Mouse (Mus musculus): ENCODE data around the gene Ogfr.

The Ogfr gene

DNA sequence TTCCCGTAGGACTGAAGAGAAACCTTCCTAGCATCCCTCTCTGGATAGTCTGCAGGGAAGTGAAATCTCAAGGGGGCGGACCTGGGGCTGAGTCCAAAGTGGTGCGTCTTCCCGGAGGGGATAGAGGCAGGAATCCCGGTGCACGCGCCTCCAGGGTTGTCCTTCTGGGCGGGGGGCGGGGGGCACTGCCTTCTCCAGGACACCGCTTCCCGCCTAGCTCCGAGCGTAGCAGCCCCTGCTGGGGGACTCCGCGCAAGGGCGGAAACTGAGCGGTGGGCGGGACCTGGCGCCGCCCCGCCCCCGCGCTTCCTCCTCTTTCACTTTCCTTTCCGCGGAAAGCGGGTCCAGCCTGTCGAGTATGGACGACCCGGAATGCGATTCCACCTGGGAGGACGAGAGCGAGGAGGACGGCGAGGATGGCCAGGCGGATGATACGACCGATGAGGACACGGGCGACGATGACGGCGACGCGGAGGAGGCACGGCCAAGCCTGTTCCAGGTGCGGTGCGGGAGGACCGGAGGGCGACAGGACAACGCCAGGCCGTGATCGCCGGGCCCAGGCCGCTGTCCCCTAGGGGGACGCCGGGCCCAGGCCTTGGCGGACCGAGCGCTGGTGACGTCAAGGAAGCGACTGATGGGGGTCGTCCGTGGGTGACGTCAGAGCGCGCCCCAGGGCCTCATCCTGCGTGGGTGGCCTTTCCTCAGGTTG lies at the start of gene Ogfr:
Gene Ogfr (plus strand): TSS at position 123 of the 709 bp plus-strand sequence.
- DNase-seq (ENCODE audit: low read depth), result no peak

DNA sequence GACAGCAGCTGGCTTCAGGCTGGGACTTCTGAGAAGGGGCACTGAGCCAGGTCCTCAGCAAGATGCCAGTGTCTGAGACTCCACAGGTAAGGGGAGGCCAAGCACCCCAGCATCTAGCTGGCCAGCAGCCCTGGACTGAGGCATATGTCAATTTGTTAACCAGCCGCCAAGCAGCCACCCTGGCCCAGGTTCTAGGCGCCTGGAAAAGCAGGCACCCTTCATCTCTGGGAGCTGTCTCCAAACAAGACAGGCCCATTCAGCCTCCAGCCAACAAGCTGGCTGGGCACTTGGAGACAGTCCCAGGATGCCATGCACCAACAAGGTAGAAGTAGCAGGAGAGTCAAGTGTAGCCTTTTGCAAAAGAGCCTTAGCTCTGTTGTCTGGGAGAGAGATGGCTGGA lies 45.4 kb upstream of the Ogfr start:
- DNase-seq (ENCODE audit: low read depth), result no peak

DNA sequence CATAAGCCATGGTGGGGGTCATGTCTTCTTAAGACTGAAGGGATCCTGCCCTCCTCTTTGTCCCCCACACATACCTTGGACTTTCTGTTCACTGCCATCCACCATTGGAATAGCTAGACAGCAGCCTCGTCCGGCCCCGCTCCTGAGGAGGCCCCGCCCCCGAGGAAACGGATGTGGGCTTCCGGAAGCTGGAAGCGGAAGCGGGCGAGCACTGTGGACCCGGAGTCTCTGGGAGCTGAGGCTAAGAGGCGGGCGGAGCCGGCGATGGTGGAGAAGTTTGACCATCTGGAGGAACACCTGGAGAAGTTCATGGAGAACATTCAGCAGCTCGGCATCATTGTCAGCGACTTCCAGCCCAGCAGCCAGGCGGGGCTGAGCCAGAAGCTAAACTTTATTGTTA lies 44.0 kb upstream of the Ogfr start:
- DNase-seq (ENCODE audit: low read depth), result no peak

DNA sequence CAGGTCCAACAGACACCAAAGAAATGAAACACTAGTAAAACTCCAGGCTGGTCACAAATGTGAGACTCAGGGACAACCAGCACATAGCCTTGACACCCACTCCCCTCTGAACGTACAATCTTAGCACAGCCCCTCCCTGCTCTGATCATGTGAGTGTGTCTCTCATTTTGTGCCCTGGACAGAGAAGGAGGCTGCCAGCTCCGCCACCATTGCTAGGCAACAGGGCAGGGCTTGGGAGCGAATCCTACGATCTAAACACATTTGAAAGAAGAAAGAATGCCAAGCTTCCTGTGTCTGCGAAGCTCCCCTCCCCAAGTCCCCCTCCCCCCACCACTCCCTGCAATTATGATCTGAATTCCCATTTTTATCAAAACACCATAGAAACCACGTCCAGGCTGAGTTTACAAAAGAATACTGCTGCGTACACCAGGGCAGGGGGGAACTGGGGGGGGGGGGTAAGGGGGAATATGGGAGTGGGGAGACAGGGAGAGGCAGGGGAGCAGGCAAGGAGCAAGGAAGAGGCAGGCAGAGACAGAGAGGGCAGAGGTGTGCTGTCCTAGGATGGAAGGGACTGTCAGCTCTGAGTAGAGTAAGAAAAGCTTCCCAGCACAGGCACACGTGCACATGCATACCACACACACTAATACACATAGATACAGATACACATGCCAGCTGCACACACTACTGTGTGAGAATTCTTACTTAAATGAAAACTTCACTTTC lies 41.5 kb upstream of the Ogfr start:
- DNase-seq (ENCODE audit: low read depth), result no peak

DNA sequence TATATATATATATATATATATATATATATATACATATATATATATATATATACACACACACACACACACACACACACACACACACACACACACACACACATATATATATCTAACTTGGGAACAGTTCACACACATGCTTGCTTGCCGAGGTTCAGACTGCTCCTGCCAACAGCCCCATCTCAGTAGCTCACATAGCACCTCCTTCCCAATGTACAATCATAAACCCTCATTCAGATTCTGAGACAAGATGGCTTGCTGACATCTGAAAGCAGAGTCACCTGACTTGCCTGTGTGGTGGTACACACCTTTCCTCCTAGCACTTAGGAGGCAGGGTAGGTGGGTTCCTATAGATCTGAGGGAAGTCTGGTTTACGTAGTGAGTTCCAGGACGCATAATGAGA lies 36.7 kb upstream of the Ogfr start:
- no peak for DNase-seq (ENCODE audit: low read depth)

DNA sequence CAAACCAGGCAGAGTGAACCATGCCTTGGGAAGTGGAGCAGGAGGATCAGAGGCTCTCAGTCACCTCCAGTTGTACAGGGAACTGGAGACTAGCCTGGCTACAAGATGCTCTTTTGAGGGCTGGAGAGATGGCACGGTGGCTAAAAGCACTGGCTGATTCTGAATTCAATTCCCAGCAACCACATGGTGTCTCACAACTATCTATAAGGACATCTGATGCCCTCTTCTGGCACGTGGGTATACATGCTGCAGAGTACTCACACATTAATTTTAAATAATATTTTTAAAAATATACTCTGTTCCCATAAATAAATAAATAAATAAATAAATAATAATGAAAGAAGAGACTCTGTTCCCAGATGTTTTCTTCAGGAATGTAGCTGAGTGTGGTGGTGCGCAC lies 33.8 kb upstream of the Ogfr start:
- DNase-seq (ENCODE audit: low read depth), result no peak

DNA sequence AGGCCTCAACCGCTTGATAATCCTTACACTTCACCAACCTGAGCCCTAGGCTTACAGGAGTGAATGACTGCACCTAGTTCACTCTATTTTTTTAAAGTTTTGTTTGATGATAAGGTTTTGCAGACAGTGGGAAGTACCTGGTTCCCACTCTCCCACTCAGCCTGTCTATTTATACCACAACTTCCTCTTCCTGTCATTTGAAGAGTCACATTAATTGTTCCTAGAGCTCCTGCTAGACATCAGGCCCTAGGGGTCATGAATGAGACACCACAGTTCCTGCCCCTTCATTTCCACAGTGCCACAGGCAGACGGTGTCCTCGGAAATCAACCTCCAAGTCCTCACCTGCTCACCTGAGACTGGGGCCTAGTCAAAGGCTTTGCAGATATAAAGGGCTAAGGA lies 32.6 kb upstream of the Ogfr start:
- no peak for DNase-seq (ENCODE audit: low read depth)

DNA sequence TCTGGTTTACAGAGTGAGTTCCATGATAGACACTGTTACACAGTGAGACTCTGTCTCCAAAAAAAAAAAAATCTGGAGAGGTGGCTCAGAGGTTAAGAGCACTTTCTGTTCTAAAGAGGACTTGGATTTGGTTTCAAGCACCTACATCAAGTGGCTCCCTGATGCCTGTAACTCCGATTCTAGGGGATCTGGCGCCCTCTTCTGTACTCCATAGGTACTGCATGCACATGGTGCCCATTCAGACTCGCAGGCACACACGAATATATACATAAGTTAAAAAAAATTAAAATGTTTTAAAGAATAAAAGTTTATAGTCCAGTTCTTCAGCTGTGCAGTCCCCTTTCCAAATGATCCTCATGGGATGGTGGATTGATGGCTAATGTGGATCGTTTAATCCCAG lies 28.8 kb upstream of the Ogfr start:
- DNase-seq (ENCODE audit: low read depth), result no peak

DNA sequence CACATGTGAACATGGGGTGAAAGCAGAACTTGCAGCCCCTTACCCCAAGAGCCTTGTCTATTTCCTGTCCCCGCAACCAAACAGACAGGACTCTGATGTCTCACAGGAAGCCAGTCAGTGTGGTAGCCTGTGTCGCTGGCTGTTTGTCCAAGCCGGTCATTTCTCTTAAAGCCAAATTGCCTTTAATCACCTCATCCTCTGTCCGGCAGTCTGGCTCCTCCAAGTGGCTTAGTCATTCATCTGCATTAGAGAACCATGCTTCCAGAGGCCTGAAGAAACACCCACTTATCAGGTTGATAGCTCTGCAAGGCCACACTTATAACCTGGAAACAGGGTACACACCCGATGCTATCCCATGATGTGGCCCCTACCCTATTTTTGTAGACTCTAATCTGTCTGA lies 26.9 kb upstream of the Ogfr start:
- DNase-seq (ENCODE audit: low read depth), result no peak

DNA sequence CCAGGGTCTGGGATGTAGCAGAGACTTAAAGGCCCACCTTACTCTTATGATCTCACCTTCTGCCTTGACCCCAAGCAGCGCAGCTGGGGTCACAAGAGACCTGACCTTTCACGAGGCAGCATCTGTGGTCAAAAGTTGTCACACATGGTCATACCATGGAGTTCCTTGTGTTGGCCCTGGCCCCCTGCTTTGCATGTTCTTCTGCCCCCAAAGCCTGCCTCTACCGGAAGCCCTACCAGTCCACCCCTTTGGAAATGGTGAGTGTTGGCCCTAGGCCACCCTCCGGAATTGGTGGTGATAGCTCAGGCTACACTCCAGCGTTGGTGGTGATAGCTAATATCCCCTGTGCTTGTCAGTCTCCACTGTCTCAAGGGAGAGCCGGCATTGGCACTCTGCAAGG lies 25.7 kb upstream of the Ogfr start:
- no peak for DNase-seq (ENCODE audit: low read depth)

DNA sequence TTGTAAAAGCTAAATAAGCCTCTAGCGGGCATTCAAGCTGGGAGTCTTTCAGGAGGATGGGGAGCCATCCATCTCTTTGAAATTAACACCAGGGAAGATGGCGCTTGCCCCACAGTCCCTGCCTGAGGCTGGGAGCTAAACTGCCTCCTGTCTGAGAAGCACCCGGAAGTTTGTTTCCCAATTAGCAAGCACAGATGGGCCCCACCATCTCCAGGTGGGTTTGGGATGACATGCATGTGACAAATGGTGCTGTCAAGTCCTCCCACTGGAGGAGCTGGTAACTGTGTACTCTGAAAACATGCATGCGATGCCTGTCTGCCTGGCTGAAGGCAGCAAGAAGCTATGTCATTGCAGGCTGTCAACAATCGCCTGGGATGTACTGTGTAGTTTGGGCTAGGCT lies 25.2 kb upstream of the Ogfr start:
- no peak for DNase-seq (ENCODE audit: low read depth)

DNA sequence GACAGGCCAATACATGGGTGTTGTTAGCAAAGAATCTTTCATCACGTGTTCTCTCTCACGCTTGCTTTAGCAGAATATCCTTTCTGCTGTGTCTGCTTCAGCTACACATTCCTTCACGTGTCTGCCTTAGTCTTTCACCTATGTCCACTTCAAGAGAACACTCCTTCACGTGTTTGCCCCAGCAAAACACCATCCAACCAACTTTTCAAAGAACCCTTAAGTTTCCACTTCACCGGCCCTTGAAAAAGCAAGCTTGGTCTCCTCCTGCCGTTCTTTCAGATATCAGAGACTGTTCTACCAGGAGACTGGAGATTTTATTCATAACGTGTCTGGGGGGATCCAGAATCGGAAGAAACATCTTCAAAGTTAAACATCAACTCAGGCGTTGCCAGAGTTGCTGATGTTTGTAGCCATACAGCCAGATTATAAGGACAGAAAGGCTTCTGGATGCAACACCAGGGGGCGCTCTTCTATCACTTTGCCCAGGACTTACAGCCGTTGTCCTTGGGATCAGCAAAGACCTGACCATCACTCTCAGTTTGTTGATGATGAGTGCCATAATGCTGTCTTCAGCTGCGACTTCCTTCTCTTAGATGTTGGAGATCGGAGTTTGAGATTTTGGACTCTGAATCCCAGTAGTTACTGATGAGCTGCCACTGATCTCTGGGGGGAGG lies 22.7 kb upstream of the Ogfr start:
- no peak for DNase-seq (ENCODE audit: low read depth)

DNA sequence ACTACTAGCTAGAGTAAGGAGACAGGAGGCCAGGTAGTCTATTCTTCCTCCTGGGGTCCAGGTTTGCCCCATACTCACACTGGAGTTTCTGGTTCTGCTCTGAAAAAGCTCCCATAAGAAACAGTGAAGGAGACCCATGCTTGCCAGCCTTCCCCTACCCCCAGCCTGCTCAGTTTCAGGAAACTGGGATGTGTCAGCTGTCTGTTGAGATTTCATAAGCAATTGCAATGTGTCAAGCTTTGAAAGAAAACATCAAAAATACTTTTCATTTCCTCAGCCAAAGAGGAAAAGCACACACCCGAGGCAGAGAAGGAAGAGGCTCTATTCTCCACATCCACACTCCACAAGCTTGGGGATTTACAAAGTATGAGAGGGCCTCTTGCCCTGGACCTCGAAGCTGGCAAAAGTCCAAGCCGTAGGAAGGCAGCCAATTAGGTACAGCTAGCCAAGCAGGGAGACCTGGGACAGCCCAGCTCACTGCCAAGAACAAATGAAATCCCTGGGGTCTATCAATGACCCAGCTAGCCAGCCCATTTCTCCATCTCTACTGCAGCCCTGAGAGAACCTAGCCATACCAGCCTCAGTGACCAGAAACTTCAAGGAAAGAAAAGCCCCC lies 19.9 kb upstream of the Ogfr start:
- DNase-seq (ENCODE audit: low read depth), result no peak

DNA sequence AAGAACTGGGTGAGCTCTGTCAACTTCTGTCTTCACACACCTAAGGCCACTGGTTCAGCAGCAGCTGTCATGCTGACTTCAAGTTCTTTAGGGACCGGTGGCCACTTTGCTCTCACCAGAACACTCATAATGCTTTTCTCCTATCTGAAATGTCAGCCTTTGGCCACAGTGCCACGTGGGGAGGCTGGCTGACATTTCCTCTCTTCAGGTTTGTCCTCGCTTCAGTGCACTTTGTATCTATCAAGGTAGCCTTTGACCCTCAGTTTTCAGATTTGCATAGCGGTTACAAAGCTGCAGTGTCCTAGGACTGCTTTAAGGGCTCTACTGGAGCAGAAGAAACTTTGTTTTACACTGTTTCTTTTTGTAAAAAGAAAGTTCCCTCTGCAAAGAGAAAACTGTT lies 12.6 kb upstream of the Ogfr start:
- DNase-seq (ENCODE audit: low read depth), result no peak

DNA sequence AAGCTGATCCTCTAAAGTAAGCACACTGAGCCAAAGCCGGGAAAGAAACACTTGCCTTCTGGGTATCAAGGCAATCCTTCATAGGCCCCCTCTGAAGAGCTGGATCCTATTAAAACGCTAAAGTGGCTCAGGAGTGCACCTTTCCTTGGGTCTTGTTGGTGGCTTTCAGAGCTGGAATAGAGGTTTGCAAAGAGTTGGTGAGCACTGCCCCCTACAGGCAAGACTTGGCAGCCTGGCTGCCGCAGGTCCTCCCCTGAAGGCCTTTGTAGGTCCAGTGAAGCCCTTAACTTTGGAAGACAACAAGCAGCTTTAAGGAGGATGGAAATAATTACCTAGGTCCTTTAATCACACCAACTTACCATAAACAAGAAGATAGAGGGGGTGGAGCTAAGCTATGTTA lies 10.4 kb upstream of the Ogfr start:
- DNase-seq (ENCODE audit: low read depth), result no peak

DNA sequence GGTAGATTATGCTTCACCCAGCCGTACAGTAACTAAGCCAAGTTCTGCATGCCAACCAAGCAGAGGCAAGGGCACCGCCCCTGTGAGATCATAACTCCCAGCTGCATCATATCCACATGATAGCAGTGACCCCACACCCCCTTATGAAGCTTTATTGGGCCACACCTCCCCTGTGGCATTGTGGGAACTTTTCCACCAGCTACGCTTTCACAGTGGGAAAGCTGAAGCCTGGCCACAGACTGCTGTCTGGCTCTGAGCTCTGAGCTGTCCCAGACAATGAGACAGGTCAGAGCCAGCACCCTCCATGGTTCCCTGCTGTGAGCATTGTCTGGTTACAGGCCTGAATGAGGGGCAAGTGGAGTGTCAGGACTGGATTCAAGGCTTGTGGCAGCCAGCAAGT lies 8.0 kb upstream of the Ogfr start, which contains the start of gene Mrgbp:
Gene Mrgbp (plus strand): TSS at position 303 of the 400 bp plus-strand sequence.
- DNase-seq (ENCODE audit: low read depth), result peak; percentile 73

DNA sequence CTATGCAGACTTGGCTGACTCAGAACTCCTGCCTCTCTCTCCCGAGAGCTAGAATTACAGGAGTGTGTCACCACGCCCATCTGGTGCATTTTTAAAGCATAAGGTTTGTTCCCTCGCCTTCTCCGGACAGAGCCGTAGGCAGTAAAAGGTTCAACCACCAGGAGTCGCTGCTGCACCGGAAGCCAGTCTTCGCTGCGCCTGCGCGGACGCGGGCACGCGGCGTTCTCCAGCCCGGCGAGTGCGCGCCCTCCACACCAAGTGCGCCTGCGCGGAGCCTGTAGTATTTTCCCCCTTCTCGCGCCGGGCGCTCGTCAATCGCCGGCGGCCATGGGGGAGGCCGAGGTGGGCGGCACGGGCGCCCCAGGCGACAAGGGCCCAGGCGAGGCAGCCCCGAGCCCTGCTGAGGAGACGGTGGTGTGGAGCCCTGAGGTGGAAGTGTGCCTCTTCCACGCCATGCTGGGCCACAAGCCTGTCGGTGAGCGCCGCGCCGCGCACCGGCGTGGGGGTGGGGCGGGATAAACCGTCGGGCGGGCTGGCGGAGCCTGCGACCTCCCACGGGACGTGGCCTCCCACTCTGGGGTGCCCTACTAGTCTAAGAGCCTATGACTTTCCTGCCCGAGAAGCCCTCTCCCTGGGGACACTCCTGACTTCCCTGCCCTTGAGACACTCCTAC lies 6.4 kb upstream of the Ogfr start:
- peak; percentile 93 for DNase-seq (ENCODE audit: low read depth)

DNA sequence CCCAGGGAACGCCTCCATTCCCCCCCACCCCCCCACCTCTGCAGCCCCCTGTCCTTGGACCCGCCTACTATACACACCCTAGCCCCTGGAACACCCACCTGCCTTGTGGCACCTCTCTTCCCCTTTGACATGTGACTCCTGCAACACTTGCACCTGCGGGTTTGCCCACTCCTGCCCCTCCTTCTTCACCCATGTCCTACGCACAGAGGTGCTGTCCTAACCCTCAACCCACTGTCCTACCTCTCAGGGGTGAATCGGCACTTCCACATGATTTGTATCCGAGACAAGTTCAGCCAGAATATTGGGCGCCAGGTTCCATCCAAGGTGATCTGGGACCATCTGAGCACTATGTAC lies 5.9 kb upstream of the Ogfr start:
- no peak for DNase-seq (ENCODE audit: low read depth)

DNA sequence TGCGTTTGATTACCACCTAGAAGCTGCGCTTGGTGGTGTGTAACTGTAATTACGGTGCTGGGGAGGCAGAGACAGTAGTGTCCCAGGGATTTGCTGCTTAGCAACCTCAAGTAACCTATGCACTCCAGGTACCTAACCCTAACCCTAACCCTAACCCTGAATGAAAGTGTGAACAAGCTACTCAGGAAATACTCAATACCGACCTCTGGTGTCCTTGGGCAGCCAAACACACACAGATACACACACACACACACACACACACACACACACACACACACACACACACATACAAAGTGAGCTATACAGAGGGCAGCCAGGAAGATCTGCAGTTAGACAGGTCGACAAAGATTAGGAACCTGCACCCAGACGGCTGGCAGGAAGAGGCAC lies 316 bp upstream of the Ogfr start:
- DNase-seq (ENCODE audit: low read depth), result no peak

DNA sequence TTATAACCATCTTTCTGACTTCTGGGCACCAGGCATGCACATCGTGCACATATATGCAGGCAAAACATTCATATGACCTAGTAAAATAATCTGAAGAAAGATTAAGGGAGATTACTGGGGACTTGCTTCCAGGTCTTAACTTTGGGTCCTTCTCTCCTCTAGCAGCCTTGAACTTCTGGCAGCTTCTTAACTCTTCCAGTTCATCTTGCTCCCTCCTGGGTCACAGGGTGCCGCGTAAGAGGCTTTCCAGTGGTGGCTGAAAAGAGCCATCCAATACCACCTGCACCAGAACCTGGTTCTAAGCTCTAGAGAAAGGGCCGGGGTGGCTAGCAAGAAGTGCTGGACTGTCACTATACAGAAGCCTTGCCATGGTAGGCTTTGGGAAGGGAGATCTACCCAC lies 8.4 kb downstream of the Ogfr start, which contains the start of gene Col9a3:
Gene Col9a3 (plus strand): TSS at position 301 of the 400 bp plus-strand sequence.
- DNase-seq (ENCODE audit: low read depth), result no peak

DNA sequence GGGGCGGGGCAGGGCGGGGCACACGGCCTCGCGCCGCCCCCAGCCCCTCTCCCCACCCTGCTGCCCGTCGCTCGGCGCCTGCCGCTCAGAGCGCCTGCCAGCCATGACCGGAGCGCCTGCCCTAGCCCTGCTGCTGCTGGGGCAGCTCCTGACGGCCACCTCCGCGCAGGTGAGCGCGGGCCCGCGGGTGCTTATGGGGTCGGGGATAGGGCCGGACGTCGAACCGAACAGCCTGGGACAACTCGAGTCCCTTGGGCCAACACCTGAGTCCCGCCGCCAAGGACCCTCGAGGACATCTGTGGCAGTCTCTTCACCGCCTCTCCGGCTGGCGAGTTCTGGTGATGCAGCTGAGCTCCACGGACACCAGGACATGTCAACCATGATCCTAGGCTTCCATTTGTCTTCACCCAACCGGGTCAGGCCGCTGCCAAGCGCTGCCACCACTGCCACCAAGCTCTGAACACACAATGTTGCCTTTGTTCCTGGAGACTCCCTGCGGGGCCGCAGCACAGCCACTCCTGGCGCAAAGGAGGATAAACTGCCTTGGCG lies 9.2 kb downstream of the Ogfr start:
- no peak for DNase-seq (ENCODE audit: low read depth)

DNA sequence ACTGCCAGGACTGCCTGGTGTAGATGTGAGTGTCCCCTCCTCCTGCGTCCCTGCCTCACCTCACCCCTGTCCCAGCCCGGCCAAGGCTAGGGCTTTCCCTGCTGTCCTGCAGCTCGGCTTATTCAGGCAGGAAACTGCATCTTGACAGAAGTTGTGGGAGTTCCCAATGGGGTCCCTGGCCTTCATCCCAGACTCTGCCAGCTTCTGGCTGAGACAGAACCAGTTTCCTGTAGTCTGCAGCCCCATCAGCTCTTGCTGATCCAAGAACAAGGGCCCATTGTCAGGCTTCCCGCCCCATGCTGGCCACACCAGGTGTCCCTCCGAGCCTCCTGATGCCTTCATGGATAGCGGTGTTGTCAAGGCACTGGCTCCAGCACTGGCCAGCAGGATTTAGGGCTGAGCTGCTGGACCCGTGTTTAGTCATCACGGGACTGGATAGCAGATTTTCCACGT lies 11.6 kb downstream of the Ogfr start:
- peak; percentile 76 for DNase-seq (ENCODE audit: low read depth)

All from fibroblast of lung, adult 2 months (primary cell).